Mouse (Mus musculus): ENCODE results near the gene Slc5a10. TPM values are rescaled to one million over a fixed set of nuclear protein-coding genes. Genes with fewer than 3 reads are reported as not detected.
A peak's percentile ranks its signal among the peaks of the same experiment; 100 is the strongest.

Gene Slc5a10
- polyA plus RNA-seq, 1 experiment from 2014 or later: 0.07 TPM

DNA sequence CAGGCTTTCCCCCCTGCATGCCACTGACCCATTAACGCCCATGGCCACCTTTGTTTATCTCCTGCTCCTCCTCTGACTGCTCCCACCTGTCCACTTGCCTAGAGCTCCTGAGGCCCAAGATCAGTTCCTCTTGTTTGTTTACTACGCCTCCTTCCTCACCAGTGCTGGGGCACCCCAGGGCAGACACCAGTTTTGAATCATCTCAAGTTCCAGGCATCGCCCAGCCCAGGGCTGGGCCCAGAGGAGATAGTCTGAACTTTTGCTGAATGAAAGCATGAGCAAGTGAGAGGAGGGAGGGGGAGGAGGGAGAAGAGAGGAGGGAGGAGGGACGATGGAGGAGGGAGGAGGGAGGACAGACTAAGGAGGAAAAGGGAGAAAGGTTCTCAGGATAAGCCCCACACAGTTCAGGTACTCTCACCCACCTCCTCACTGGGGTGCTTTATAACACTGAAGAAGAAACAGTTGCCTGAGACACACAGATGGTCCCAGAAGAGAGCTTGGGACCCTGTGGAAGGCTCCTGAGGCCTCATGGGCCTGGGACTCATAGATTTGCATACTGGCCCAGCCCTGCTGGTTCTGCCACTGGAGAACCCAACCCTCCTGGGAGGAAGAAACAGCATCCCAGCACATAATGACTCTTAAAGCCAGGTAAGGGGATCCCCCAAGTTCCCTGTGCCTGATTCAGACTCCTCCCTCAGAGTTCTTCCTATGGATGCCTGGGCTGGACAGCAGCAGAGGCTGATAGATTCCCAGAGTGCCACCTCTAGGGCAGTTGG is 41.3 kb downstream of the Slc5a10 start:
- Histone ChIP-seq H3K36me3 (no peaks in the 10 kb centered on the region), H3K4me2 (no peak overlapping the region), H3K27ac (replicated peaks) (no peak overlapping the region), H3K9ac (no peak overlapping the region), H3K4me3 (no peak overlapping the region), H3K4me1 (peaks cover 20% of the 10 kb centered on the region), H3K9me3 (no peaks in the 10 kb centered on the region), H3K27me3 (replicated peaks) (peaks cover 33% of the 10 kb centered on the region)
- no peak for ATAC-seq (ENCODE audit: extremely low read depth, insufficient number of reproducible peaks, low FRiP score, low TSS enrichment)
- 66% methylated on average over 4 of the region's 4 CpGs for WGBS

DNA sequence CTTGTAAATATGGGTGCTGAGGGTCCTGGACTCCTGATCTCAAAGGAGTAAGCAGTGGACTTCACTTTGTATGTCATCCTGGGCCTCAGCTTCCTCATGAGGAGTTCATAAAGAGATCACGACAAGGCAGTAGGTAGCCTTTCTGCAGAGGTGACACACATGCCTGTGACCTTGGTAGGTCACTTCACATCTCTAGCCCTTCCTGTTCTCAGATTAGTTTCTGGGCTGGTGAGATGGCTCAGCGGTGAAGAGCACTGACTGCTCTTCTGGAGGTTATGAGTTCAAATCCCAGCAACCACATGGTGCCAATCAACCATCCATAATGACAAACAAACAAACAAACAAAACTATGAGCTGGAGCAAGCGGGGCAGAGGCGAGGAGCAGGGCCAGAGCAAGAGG is 42.9 kb downstream of the Slc5a10 start:
- Histone ChIP-seq H3K4me2 (no peak overlapping the region), H3K9ac (no peak overlapping the region), H3K4me1 (peaks cover 11% of the 10 kb centered on the region), H3K27ac (replicated peaks) (no peak overlapping the region), H3K27me3 (replicated peaks) (peaks cover 24% of the 10 kb centered on the region), H3K4me3 (no peak overlapping the region), H3K36me3 (no peaks in the 10 kb centered on the region), H3K9me3 (no peaks in the 10 kb centered on the region)
- WGBS: 71% methylated on average over 4 of the region's 4 CpGs
- no peak for ATAC-seq (ENCODE audit: extremely low read depth, insufficient number of reproducible peaks, low FRiP score, low TSS enrichment)

DNA sequence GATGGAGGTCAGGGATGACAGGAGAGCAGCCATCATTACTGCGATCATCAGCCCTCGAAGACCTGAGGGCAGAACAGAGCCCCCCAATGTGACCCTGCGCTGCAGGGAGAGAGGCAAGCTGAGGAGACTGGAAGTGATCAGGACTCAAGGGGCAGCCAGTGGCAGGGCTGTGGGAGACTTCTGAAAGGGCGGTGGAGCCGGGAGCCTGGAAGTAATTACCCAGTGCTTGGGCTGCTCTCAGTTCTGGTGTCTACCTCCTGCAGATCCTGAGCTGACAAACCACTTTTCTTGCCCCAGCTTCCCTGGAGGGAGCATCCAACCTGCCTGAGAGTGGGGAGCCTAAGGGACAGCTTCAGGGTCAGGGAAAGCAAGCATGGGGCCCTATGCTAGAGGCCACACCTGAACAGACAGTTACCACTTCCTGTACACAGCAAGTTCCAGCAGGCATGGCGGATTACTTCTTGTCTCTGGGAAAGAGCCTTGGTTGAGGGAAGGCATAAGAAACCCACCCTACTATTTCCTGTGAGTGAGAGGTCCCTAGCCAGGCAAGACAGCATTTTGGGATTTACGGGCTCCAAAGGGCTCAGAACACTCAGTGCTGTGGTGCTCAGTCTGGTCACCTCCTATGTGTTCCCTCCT is 44.3 kb downstream of the Slc5a10 start:
- H3K36me3 ChIP-seq: no peaks in the 10 kb centered on the region
- H3K27me3 ChIP-seq (replicated peaks): peaks cover 17% of the 10 kb centered on the region
- no peak overlapping the region for H3K9ac ChIP-seq
- H3K4me3 ChIP-seq: no peak overlapping the region
- H3K4me1 ChIP-seq: peaks cover 11% of the 10 kb centered on the region
- 74% methylated on average over 7 of the region's 7 CpGs for WGBS
- no peak overlapping the region for H3K4me2 ChIP-seq
- no peaks in the 10 kb centered on the region for H3K9me3 ChIP-seq
- no peak overlapping the region for H3K27ac ChIP-seq (replicated peaks)
- ATAC-seq (ENCODE audit: extremely low read depth, insufficient number of reproducible peaks, low FRiP score, low TSS enrichment): no peak

DNA sequence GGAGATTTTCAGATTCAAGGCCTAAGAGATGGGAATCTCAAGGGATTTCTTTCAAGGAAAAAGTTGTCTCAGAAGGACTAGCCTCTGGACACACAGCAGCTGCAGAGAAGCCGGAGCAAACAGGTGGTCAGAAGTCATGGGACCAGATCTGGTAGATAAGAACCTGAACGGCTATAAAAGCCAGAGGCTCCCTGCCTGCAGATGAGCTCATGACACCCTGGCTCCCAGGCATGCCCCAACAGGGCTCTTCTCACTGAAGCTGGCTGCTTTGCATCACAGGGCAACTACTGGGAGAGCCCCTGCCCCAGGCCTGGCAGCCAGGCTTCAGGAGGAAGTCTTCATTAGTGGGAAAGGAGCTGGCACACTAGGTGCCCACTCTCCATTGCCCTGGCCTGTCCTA is 45.3 kb downstream of the Slc5a10 start:
- no peak for ATAC-seq (ENCODE audit: extremely low read depth, insufficient number of reproducible peaks, low FRiP score, low TSS enrichment)
- no peak overlapping the region for H3K27ac ChIP-seq (replicated peaks)
- no peaks in the 10 kb centered on the region for H3K9me3 ChIP-seq
- no peak overlapping the region for H3K4me2 ChIP-seq
- 33% methylated on average over 2 of the region's 2 CpGs for WGBS
- no peak overlapping the region for H3K4me3 ChIP-seq
- H3K27me3 ChIP-seq (replicated peaks): peaks cover 19% of the 10 kb centered on the region
- no peak overlapping the region for H3K9ac ChIP-seq
- H3K4me1 ChIP-seq: peaks cover 11% of the 10 kb centered on the region
- no peaks in the 10 kb centered on the region for H3K36me3 ChIP-seq

DNA sequence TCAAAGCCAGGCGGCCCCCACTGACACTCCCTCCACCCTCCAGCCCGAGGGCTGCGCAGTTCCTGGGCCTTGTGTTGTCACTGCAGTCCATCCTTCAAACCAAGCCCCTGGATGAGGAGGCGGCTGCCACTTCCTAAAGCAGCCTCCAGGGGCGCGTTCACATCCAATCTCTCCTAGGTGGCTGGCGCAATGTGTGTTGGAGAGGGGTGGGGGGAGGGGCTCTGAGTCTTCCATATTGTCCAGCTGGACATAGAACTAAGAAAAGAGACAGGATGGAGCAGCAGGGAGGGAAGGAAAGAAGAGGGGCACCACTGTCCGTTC is 45.8 kb downstream of the Slc5a10 start:
- 7% methylated on average over 8 of the region's 8 CpGs for WGBS
- no peaks in the 10 kb centered on the region for H3K36me3 ChIP-seq
- ATAC-seq (ENCODE audit: extremely low read depth, insufficient number of reproducible peaks, low FRiP score, low TSS enrichment): no peak
- no peak overlapping the region for H3K4me3 ChIP-seq
- peaks cover 11% of the 10 kb centered on the region for H3K4me1 ChIP-seq
- H3K9ac ChIP-seq: no peak overlapping the region
- H3K27ac ChIP-seq (replicated peaks): no peak overlapping the region
- no peak overlapping the region for H3K4me2 ChIP-seq
- H3K9me3 ChIP-seq: no peaks in the 10 kb centered on the region
- peaks cover 16% of the 10 kb centered on the region for H3K27me3 ChIP-seq (replicated peaks)

DNA sequence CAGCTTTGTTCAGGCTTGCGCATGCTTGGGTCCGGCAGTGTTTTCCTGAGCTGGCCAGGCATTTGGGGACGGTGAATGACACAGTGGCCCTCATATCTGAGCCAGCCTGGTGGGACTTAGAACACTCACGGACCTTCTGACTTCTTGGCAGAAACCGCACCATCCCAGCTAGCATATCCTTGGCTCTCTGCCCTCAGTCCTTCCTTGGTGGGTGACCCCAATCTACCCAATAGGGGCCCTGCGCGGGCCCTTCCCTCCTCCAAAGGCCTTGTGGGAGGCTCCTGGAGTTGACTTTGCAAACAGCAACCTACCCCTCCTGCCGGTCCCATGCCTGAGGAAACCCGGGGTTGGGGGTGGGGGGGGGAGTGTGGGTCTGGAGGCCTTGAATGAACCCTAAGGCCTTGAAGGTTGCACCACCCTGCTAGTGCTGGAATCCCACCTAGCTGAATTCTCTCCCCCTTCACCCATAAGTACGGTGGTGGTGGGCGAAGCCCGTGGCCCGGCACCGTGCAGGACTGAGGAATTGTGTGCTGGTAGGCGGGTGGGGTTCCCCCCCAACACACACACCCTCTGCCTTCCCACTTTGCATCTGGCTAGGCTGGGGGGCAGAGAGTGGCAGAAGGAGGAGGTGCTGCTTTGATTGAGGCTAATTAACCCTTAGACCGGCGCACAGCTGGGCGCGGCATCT is 46.3 kb downstream of the Slc5a10 start:
- ATAC-seq (ENCODE audit: extremely low read depth, insufficient number of reproducible peaks, low FRiP score, low TSS enrichment): no peak
- H3K27me3 ChIP-seq (replicated peaks): peaks cover 16% of the 10 kb centered on the region
- H3K4me2 ChIP-seq: no peak overlapping the region
- no peak overlapping the region for H3K9ac ChIP-seq
- H3K36me3 ChIP-seq: no peaks in the 10 kb centered on the region
- 31% methylated on average over 19 of the region's 19 CpGs for WGBS
- H3K27ac ChIP-seq (replicated peaks): no peak overlapping the region
- no peak overlapping the region for H3K4me3 ChIP-seq
- H3K4me1 ChIP-seq: peaks cover 11% of the 10 kb centered on the region
- H3K9me3 ChIP-seq: no peaks in the 10 kb centered on the region

DNA sequence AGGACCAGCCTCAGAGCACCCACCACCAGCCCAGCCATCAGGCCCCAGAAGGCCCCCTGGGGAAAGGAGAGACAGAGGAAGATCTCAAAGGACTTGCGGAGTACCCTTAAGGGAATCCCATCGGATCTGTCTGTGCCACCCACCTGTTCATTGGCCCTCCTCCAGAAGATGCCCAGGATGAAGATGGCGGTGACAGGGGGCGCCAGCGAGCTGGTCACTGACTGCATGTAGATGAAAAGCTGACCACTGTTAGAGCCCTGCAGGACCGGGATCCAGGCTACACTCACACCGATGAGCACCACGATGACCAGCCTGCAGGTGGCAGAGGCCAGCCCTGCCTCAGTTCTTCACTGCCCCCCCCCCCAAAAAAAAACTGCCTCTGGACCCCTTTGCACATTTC is 46.9 kb downstream of the Slc5a10 start:
- H3K27me3 ChIP-seq (replicated peaks): peaks cover 15% of the 10 kb centered on the region
- H3K4me1 ChIP-seq: peaks cover 11% of the 10 kb centered on the region
- H3K9ac ChIP-seq: no peak overlapping the region
- H3K9me3 ChIP-seq: no peaks in the 10 kb centered on the region
- ATAC-seq (ENCODE audit: extremely low read depth, insufficient number of reproducible peaks, low FRiP score, low TSS enrichment): no peak
- no peak overlapping the region for H3K27ac ChIP-seq (replicated peaks)
- H3K36me3 ChIP-seq: no peaks in the 10 kb centered on the region
- no peak overlapping the region for H3K4me2 ChIP-seq
- 38% methylated on average over 8 of the region's 8 CpGs for WGBS
- no peak overlapping the region for H3K4me3 ChIP-seq

DNA sequence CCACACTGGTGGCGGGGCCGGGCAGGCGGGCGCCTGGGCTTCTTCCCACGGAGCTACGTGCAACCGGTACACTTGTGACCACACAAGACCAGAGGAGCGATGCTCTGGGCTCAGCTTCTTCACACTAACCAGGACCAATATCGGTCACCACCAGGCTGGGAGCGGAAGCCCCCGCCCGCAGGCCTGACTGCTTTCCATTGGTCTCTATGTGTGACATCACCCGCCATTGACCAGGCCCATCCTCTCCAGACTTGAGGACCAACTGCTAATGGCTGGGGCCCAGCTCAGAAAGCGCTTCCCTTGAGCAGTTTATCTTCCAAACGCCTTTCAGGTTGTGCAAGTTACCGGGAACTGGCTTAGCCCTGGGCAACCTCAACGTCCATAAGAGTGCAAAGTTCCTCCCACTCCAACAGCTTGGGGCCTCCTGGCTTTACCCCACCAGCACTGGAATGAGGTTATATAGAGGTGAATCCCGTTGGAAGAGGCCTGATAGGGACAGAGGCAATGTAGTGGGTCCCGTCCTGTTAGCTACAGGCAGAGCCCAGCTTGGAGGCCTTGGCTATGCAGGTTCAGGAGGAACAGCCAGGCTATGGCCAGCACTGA is 48.7 kb downstream of the Slc5a10 start:
- H3K9ac ChIP-seq: no peak overlapping the region
- no peak overlapping the region for H3K4me3 ChIP-seq
- no peaks in the 10 kb centered on the region for H3K36me3 ChIP-seq
- WGBS: 42% methylated on average over 19 of the region's 19 CpGs
- 0 out of 2 replicates have a peak overlapping the region, but pooled peaks have one; percentile 17 for H3K4me2 ChIP-seq
- H3K27ac ChIP-seq (replicated peaks): no peak overlapping the region
- H3K4me1 ChIP-seq: peaks cover 11% of the 10 kb centered on the region
- H3K9me3 ChIP-seq: no peaks in the 10 kb centered on the region
- no peak for ATAC-seq (ENCODE audit: extremely low read depth, insufficient number of reproducible peaks, low FRiP score, low TSS enrichment)
- H3K27me3 ChIP-seq (replicated peaks): peaks cover 11% of the 10 kb centered on the region; the same call in 1 of the 2 replicates

DNA sequence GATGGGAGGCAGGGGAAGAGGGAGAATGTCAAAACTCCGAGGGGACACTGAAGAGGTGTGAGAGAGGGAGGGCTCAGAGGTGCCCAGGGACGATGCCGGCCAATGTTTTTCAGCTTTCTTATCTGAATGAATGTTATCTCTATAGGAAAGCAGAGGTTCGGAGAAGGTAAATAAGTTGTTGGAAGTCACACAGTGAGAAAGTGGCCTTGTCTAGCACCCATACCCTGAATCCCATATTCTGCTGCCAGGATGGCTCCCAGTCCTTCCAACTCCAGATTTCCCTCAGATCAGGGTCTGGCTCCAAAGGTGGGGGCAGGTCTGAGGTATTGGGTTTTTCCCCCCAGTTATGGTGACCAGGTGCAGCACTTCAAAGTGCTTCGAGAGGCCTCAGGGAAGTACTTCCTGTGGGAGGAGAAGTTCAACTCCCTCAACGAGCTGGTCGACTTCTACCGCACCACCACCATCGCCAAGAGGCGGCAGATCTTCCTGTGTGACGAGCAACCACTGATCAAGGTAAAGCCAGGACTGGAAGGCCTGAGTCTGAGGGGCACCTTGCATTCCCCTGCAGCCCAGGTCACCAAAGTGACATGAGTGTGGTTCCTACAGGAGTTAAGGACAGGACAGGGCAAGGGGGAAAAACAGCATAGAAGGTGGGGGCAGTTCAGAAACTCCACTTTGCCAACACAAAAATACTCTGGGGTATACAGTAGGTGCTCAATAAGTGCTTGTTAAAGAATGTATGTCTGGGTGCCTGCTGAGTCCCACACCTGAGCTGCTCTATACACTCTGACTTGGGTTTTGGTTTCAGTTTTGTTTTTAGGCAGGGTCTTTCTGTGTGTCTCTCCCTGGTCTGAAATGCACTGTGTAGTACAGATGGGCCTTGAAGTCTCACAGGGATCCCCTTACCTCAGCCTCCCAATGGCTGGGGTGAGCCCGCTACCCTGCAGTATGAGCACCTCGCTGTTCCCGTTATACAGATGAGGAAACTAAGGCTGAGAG is 50.8 kb downstream of the Slc5a10 start:
- H3K9ac ChIP-seq: no peak overlapping the region
- no peak overlapping the region for H3K4me2 ChIP-seq
- peaks cover 11% of the 10 kb centered on the region; the same call in 1 of the 2 replicates for H3K27me3 ChIP-seq (replicated peaks)
- H3K9me3 ChIP-seq: no peaks in the 10 kb centered on the region
- 55% methylated on average over 14 of the region's 14 CpGs for WGBS
- no peak overlapping the region for H3K4me3 ChIP-seq
- peaks cover 6% of the 10 kb centered on the region for H3K4me1 ChIP-seq
- no peaks in the 10 kb centered on the region for H3K36me3 ChIP-seq
- no peak overlapping the region for H3K27ac ChIP-seq (replicated peaks)
- no peak for ATAC-seq (ENCODE audit: extremely low read depth, insufficient number of reproducible peaks, low FRiP score, low TSS enrichment)

DNA sequence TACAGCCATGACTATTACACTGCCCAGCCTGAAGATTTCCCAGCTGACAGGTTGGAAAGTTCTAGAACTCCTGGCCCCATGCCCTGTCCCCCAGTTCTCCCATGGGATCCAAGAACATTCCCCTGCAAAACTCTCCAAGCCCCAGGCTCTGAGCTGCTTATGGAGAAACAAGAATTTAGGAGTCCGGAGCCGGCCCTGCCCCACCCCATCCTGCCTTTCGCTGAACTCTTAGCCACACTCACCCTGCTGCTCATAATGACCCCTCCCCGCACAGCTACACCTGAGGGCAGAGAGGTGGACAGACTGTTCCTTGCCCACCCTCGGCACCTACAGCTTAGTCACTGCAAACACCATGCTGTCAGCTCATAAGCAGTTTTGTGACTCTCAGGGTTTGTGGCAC is 52.8 kb downstream of the Slc5a10 start:
- Histone ChIP-seq H3K9ac (peak overlapping the region; percentile 19; the same call in 1 of the 2 replicates), H3K27me3 (replicated peaks) (peaks cover 5% of the 10 kb centered on the region; the same call in 1 of the 2 replicates), H3K4me3 (no peak overlapping the region), H3K4me2 (no peak overlapping the region), H3K4me1 (no peaks in the 10 kb centered on the region), H3K36me3 (no peaks in the 10 kb centered on the region), H3K9me3 (no peaks in the 10 kb centered on the region), H3K27ac (replicated peaks) (no peak overlapping the region)
- no peak for ATAC-seq (ENCODE audit: extremely low read depth, insufficient number of reproducible peaks, low FRiP score, low TSS enrichment)
- 64% methylated on average over 5 of the region's 5 CpGs for WGBS
